Mouse (Mus musculus): ENCODE data around the gene Ddhd1.
A peak's percentile ranks its signal among the peaks of the same experiment; 100 is the strongest.

DNA sequence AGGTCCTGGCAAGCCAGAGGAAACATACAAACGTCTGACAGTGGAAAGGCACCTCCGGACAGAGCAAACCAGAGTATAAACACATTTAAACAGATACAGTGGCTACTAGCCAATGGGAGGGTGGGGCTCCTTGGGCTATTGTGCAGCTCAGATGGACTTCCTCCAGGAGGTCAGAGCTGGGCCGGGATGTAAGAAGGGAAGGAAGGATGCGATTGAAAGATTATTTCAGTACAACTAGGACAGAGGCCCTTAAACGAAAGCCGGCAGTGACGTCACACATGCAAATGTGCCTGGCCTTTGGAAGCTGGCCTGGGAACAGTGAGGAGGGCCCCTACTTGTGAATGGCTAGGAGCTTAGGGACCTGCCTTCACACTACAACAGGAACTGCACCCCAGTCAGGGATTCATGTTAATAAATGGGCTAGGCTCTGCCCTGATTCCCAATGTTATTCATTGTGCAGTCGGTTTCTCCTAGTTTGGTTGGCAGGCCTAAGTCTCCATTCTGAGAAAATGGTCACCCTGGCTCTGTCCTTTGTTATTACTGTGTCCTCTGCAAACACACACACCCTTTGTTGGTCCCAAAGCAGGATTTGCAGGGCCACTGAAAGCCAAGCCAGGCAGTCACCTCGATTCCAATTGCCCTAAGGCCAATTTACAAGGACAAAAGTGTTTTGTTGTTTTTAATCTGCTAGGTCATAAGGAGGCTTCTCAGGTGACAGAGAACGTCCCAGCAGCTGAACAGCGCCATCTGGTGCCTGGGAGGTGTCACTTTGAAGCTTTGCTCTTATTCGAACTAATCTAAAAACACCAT, 118.1 kb downstream of the Ddhd1 start:
- TF ChIP-seq CTCF (IDR thresholded peaks at IDR 0.05; ENCODE audit: extremely low read depth, insufficient read depth, low read length) = peak; percentile 70
- TF ChIP-seq POLR2A (IDR thresholded peaks at IDR 0.05; ENCODE audit: extremely low read depth, insufficient read depth, low read length) = no peak

All from cortical plate, adult 2 months (tissue).